Mouse (Mus musculus): Measurements from ENCODE around the gene Ackr3. TPM values are rescaled to one million over a fixed set of nuclear protein-coding genes. Genes with fewer than 3 reads are reported as not detected.

The Ackr3 gene
- polyA plus RNA-seq, 1 experiment, result 84.8 TPM

- no peak for DNase-seq (ENCODE audit: low read depth in 1 of 2, low spot score in 2 of 2)
- Histone ChIP-seq H3K4me1 (ENCODE audit: control insufficient read depth, insufficient read depth, insufficient read length) (no peaks in the 10 kb centered on the region), H3K4me3 (ENCODE audit: extremely low read depth, insufficient read depth, insufficient read length) (no peak overlapping the region), H3K27ac (ENCODE audit: insufficient read depth, low read length) (no peak overlapping the region), H3K36me3 (ENCODE audit: control insufficient read depth, insufficient read depth, low read length) (no peaks in the 10 kb centered on the region), H3K27me3 (ENCODE audit: control insufficient read depth, insufficient read depth, low read length) (no peaks in the 10 kb centered on the region)
- 90% methylated on average over 11 of the region's 11 CpGs for WGBS
- TF ChIP-seq CTCF (IDR thresholded peaks at IDR 0.05; ENCODE audit: extremely low read depth, insufficient read depth, insufficient read length, insufficient replicate concordance) (no peak), POLR2A (IDR thresholded peaks at IDR 0.05; ENCODE audit: low read depth, low read length) (no peak)
Observed at GRCm38 (mm10) chr1:90260704-90261581, 57.2 kb downstream of the Ackr3 start.

GRCm38 (mm10) chr1:90262380-90262779 lies 58.6 kb downstream of the Ackr3 start:
- WGBS, result 82% methylated on average over 8 of the region's 8 CpGs
- TF ChIP-seq CTCF (IDR thresholded peaks at IDR 0.05; ENCODE audit: extremely low read depth, insufficient read depth, insufficient read length, insufficient replicate concordance) (no peak), POLR2A (IDR thresholded peaks at IDR 0.05; ENCODE audit: low read depth, low read length) (no peak)
- Histone ChIP-seq H3K4me3 (ENCODE audit: extremely low read depth, insufficient read depth, insufficient read length) (no peak overlapping the region), H3K4me1 (ENCODE audit: control insufficient read depth, insufficient read depth, insufficient read length) (no peaks in the 10 kb centered on the region), H3K36me3 (ENCODE audit: control insufficient read depth, insufficient read depth, low read length) (no peaks in the 10 kb centered on the region), H3K27ac (ENCODE audit: insufficient read depth, low read length) (no peak overlapping the region), H3K27me3 (ENCODE audit: control insufficient read depth, insufficient read depth, low read length) (no peaks in the 10 kb centered on the region)
- no peak for DNase-seq (ENCODE audit: low read depth in 1 of 2, low spot score in 2 of 2)

Other genes starting within 250 kb of the Ackr3 start
- not detected in 2 replicates for gene Asb18, start 189.3 kb upstream of the Ackr3 start, polyA plus RNA-seq (2012; rRNA removed)
- gene Iqca, start 50.6 kb upstream of the Ackr3 start, polyA plus RNA-seq (2012; rRNA removed), result not detected in 2 replicates